Mouse (Mus musculus): ENCODE measurements around the gene Asb17. TPM values are rescaled to one million over a fixed set of nuclear protein-coding genes. Genes with fewer than 3 reads are reported as not detected.

Asb17 gene
- polyA plus RNA-seq, 1 experiment from 2014 or later = 0.12 TPM

Other genes with a start within 250 kb of the Asb17 start
- 65.2 and 65.5 TPM in 2 replicates for gene St6galnac3, start 119.0 kb upstream of the Asb17 start, polyA plus RNA-seq (2015; fragmentation: Nextera tagmentation; extraction: Ambion mirVana)
- gene Msh4, start 61.9 kb downstream of the Asb17 start, polyA plus RNA-seq (2015; fragmentation: Nextera tagmentation; extraction: Ambion mirVana) = 0.06 and 0.14 TPM in 2 replicates
- gene Rabggtb, start 68.8 kb downstream of the Asb17 start, polyA plus RNA-seq (2015; fragmentation: Nextera tagmentation; extraction: Ambion mirVana) = 50.3 and 56.1 TPM in 2 replicates
- 113 and 122 TPM in 2 replicates for gene Acadm, start 100.4 kb downstream of the Asb17 start, polyA plus RNA-seq (2015; fragmentation: Nextera tagmentation; extraction: Ambion mirVana)
- gene Slc44a5, start 129.2 kb downstream of the Asb17 start, polyA plus RNA-seq (2015; fragmentation: Nextera tagmentation; extraction: Ambion mirVana) = 0.50 and 0.58 TPM in 2 replicates